Mouse (Mus musculus): ENCODE results near the gene R3hdml. TPM values are rescaled to one million over a fixed set of nuclear protein-coding genes. Genes with fewer than 3 reads are reported as not detected.
"Not testable (repeated sequence)": the region's sequence is repeated elsewhere in the genome, so short reads cannot be mapped to it uniquely, and the experiment has no call there.

Gene R3hdml
- polyA plus RNA-seq, 1 experiment from 2014 or later: not detected

- ATAC-seq (replicated peaks; ENCODE audit: insufficient number of reproducible peaks, low FRiP score, low TSS enrichment): no peak
- peak overlapping the region; percentile 37 for H3K4me2 ChIP-seq
- WGBS (ENCODE audit: insufficient replicate concordance): 30% methylated on average over 27 of the region's 27 CpGs
Observed at GRCm38 (mm10) chr2:163458539-163459265, 33.4 kb upstream of the R3hdml start.

GRCm38 (mm10) chr2:163459380-163459779 is 32.7 kb upstream of the R3hdml start:
- 26% methylated on average over 10 of the region's 10 CpGs for WGBS (ENCODE audit: insufficient replicate concordance)
- Histone ChIP-seq H3K4me1 (ENCODE audit: control insufficient read depth, insufficient read depth, low read length) (peaks cover 23% of the 10 kb centered on the region), H3K9me3 (replicated peaks; ENCODE audit: control insufficient read depth, low read length) (no peaks in the 10 kb centered on the region), H3K27ac (ENCODE audit: low read depth, low read length) (no peak overlapping the region), H3K9ac (ENCODE audit: low read depth, low read length) (no peak overlapping the region), H3K27me3 (ENCODE audit: control insufficient read depth, insufficient read depth, low read length) (peaks cover 16% of the 10 kb centered on the region), H3K4me3 (ENCODE audit: low read depth, low read length) (0 out of 2 replicates have a peak overlapping the region, but pooled peaks have one; percentile 3), H3K4me2 (peak overlapping the region; percentile 37), H3K36me3 (ENCODE audit: control insufficient read depth, insufficient read depth, low read length) (no peaks in the 10 kb centered on the region)
- ATAC-seq (replicated peaks; ENCODE audit: insufficient number of reproducible peaks, low FRiP score, low TSS enrichment): no peak

More at GRCm38 (mm10) chr2:163458539-163459265, 33.4 kb upstream of the R3hdml start:
- Histone ChIP-seq H3K9me3 (replicated peaks; ENCODE audit: control insufficient read depth, low read length) (no peaks in the 10 kb centered on the region), H3K9ac (ENCODE audit: low read depth, low read length) (no peak overlapping the region), H3K27ac (ENCODE audit: low read depth, low read length) (no peak overlapping the region), H3K27me3 (ENCODE audit: control insufficient read depth, insufficient read depth, low read length) (peaks cover 16% of the 10 kb centered on the region), H3K4me1 (ENCODE audit: control insufficient read depth, insufficient read depth, low read length) (peaks cover 18% of the 10 kb centered on the region), H3K4me3 (ENCODE audit: low read depth, low read length) (0 out of 2 replicates have a peak overlapping the region, but pooled peaks have one; percentile 3), H3K36me3 (ENCODE audit: control insufficient read depth, insufficient read depth, low read length) (no peaks in the 10 kb centered on the region)

- 86% methylated on average over 8 of the region's 8 CpGs for WGBS (ENCODE audit: insufficient replicate concordance)
- Histone ChIP-seq H3K9me3 (replicated peaks; ENCODE audit: control insufficient read depth, low read length) (no peaks in the 10 kb centered on the region), H3K4me3 (ENCODE audit: low read depth, low read length) (no peak overlapping the region), H3K27ac (ENCODE audit: low read depth, low read length) (no peak overlapping the region), H3K4me2 (no peak overlapping the region), H3K4me1 (ENCODE audit: control insufficient read depth, insufficient read depth, low read length) (peaks cover 35% of the 10 kb centered on the region), H3K9ac (ENCODE audit: low read depth, low read length) (no peak overlapping the region), H3K27me3 (ENCODE audit: control insufficient read depth, insufficient read depth, low read length) (peaks cover 16% of the 10 kb centered on the region), H3K36me3 (ENCODE audit: control insufficient read depth, insufficient read depth, low read length) (no peaks in the 10 kb centered on the region)
- no peak for ATAC-seq (replicated peaks; ENCODE audit: insufficient number of reproducible peaks, low FRiP score, low TSS enrichment)
Observed at GRCm38 (mm10) chr2:163460622-163461021, 31.5 kb upstream of the R3hdml start.

- H3K36me3 ChIP-seq (ENCODE audit: control insufficient read depth, insufficient read depth, low read length); H3K9me3 ChIP-seq (replicated peaks; ENCODE audit: control insufficient read depth, low read length); ATAC-seq (replicated peaks; ENCODE audit: insufficient number of reproducible peaks, low FRiP score, low TSS enrichment); H3K4me2 ChIP-seq; H3K4me3 ChIP-seq (ENCODE audit: low read depth, low read length); H3K27ac ChIP-seq (ENCODE audit: low read depth, low read length); H3K9ac ChIP-seq (ENCODE audit: low read depth, low read length): not testable (repeated sequence)
- H3K4me1 ChIP-seq (ENCODE audit: control insufficient read depth, insufficient read depth, low read length): peaks cover 36% of the 10 kb centered on the region
- 90% methylated on average over 9 of the region's 9 CpGs for WGBS (ENCODE audit: insufficient replicate concordance)
- H3K27me3 ChIP-seq (ENCODE audit: control insufficient read depth, insufficient read depth, low read length): peaks cover 16% of the 10 kb centered on the region
Observed at GRCm38 (mm10) chr2:163461307-163461706, 30.8 kb upstream of the R3hdml start.

GRCm38 (mm10) chr2:163462386-163462785 is 29.7 kb upstream of the R3hdml start:
- Histone ChIP-seq H3K36me3 (ENCODE audit: control insufficient read depth, insufficient read depth, low read length) (no peaks in the 10 kb centered on the region), H3K9me3 (replicated peaks; ENCODE audit: control insufficient read depth, low read length) (no peaks in the 10 kb centered on the region), H3K4me3 (ENCODE audit: low read depth, low read length) (no peak overlapping the region), H3K4me1 (ENCODE audit: control insufficient read depth, insufficient read depth, low read length) (peaks cover 36% of the 10 kb centered on the region), H3K27me3 (ENCODE audit: control insufficient read depth, insufficient read depth, low read length) (peaks cover 16% of the 10 kb centered on the region), H3K27ac (ENCODE audit: low read depth, low read length) (no peak overlapping the region), H3K9ac (ENCODE audit: low read depth, low read length) (no peak overlapping the region), H3K4me2 (peak overlapping the region; percentile 32; the same call in 1 of the 2 replicates)
- no peak for ATAC-seq (replicated peaks; ENCODE audit: insufficient number of reproducible peaks, low FRiP score, low TSS enrichment)
- WGBS (ENCODE audit: insufficient replicate concordance): 59% methylated on average over 5 of the region's 5 CpGs

GRCm38 (mm10) chr2:163462801-163463200 is 29.3 kb upstream of the R3hdml start:
- no peak overlapping the region for H3K9ac ChIP-seq (ENCODE audit: low read depth, low read length)
- H3K36me3 ChIP-seq (ENCODE audit: control insufficient read depth, insufficient read depth, low read length): peaks cover under 1% of the 10 kb centered on the region; the same call in 1 of the 2 replicates
- no peak for ATAC-seq (replicated peaks; ENCODE audit: insufficient number of reproducible peaks, low FRiP score, low TSS enrichment)
- H3K27me3 ChIP-seq (ENCODE audit: control insufficient read depth, insufficient read depth, low read length): peaks cover 12% of the 10 kb centered on the region
- peaks cover 36% of the 10 kb centered on the region for H3K4me1 ChIP-seq (ENCODE audit: control insufficient read depth, insufficient read depth, low read length)
- no peak overlapping the region for H3K4me3 ChIP-seq (ENCODE audit: low read depth, low read length)
- 60% methylated on average over 11 of the region's 11 CpGs for WGBS (ENCODE audit: insufficient replicate concordance)
- H3K27ac ChIP-seq (ENCODE audit: low read depth, low read length): no peak overlapping the region
- no peaks in the 10 kb centered on the region for H3K9me3 ChIP-seq (replicated peaks; ENCODE audit: control insufficient read depth, low read length)
- peak overlapping the region; percentile 32; the same call in 1 of the 2 replicates for H3K4me2 ChIP-seq

- Histone ChIP-seq H3K4me2 (no peak overlapping the region), H3K9me3 (replicated peaks; ENCODE audit: control insufficient read depth, low read length) (no peaks in the 10 kb centered on the region), H3K4me1 (ENCODE audit: control insufficient read depth, insufficient read depth, low read length) (peaks cover 36% of the 10 kb centered on the region), H3K27ac (ENCODE audit: low read depth, low read length) (peak overlapping the region; percentile 76; the same call in 1 of the 2 replicates), H3K4me3 (ENCODE audit: low read depth, low read length) (no peak overlapping the region), H3K9ac (ENCODE audit: low read depth, low read length) (no peak overlapping the region), H3K27me3 (ENCODE audit: control insufficient read depth, insufficient read depth, low read length) (peaks cover 8% of the 10 kb centered on the region), H3K36me3 (ENCODE audit: control insufficient read depth, insufficient read depth, low read length) (peaks cover 5% of the 10 kb centered on the region; the same call in 1 of the 2 replicates)
- 48% methylated on average over 10 of the region's 10 CpGs for WGBS (ENCODE audit: insufficient replicate concordance)
- ATAC-seq (replicated peaks; ENCODE audit: insufficient number of reproducible peaks, low FRiP score, low TSS enrichment): no peak
Observed at GRCm38 (mm10) chr2:163463251-163463769, 28.8 kb upstream of the R3hdml start.

- 50% methylated on average over 4 of the region's 4 CpGs for WGBS (ENCODE audit: insufficient replicate concordance)
- Histone ChIP-seq H3K4me1 (ENCODE audit: control insufficient read depth, insufficient read depth, low read length) (peaks cover 31% of the 10 kb centered on the region), H3K4me3 (ENCODE audit: low read depth, low read length) (no peak overlapping the region), H3K27me3 (ENCODE audit: control insufficient read depth, insufficient read depth, low read length) (peaks cover 2% of the 10 kb centered on the region), H3K9ac (ENCODE audit: low read depth, low read length) (no peak overlapping the region), H3K9me3 (replicated peaks; ENCODE audit: control insufficient read depth, low read length) (no peaks in the 10 kb centered on the region), H3K36me3 (ENCODE audit: control insufficient read depth, insufficient read depth, low read length) (peaks cover 8% of the 10 kb centered on the region), H3K27ac (ENCODE audit: low read depth, low read length) (peak overlapping the region; percentile 76), H3K4me2 (no peak overlapping the region; the same call in 1 of the 2 replicates)
- ATAC-seq (replicated peaks; ENCODE audit: insufficient number of reproducible peaks, low FRiP score, low TSS enrichment): no peak
Observed at GRCm38 (mm10) chr2:163463998-163464397, 28.1 kb upstream of the R3hdml start.
